Mouse (Mus musculus): ENCODE data around the gene Otos. TPM values are rescaled to one million over a fixed set of nuclear protein-coding genes. Genes with fewer than 3 reads are reported as not detected.

Otos gene
- polyA plus RNA-seq, 1 experiment from 2014 or later, result 0.08 TPM

GRCm38 (mm10) chr1:92651467-92651866, 2.8 kb upstream of the Otos start:
- Histone ChIP-seq H3K9me3 (ENCODE audit: control insufficient read depth, low read length) (no peaks in the 10 kb centered on the region), H3K36me3 (ENCODE audit: control insufficient read depth, insufficient read depth, low read length) (no peaks in the 10 kb centered on the region), H3K4me1 (ENCODE audit: control insufficient read depth, insufficient read depth, low read length) (no peaks in the 10 kb centered on the region), H3K27me3 (ENCODE audit: control insufficient read depth, insufficient read depth, low read length) (no peaks in the 10 kb centered on the region), H3K27ac (ENCODE audit: low read depth, low read length) (no peak overlapping the region), H3K9ac (ENCODE audit: low read length) (no peak overlapping the region), H3K4me2 (no peak overlapping the region), H3K4me3 (ENCODE audit: low read depth, low read length) (no peak overlapping the region)
- DNase-seq (ENCODE audit: low spot score, missing footprints) (peak; percentile 74), ATAC-seq (ENCODE audit: low FRiP score) (no peak)
- 79% methylated on average over 3 of the region's 3 CpGs for WGBS

GRCm38 (mm10) chr1:92648197-92648596, 444 bp downstream of the Otos start:
- peak; percentile 34; the same call in 1 of the 2 replicates for ATAC-seq (ENCODE audit: low FRiP score)
- Histone ChIP-seq H3K36me3 (ENCODE audit: control insufficient read depth, insufficient read depth, low read length) (no peaks in the 10 kb centered on the region), H3K27me3 (ENCODE audit: control insufficient read depth, insufficient read depth, low read length) (no peaks in the 10 kb centered on the region), H3K9ac (ENCODE audit: low read length) (no peak overlapping the region; the same call in 1 of the 2 replicates), H3K27ac (ENCODE audit: low read depth, low read length) (no peak overlapping the region), H3K4me3 (ENCODE audit: low read depth, low read length) (no peak overlapping the region), H3K4me2 (no peak overlapping the region), H3K4me1 (ENCODE audit: control insufficient read depth, insufficient read depth, low read length) (no peaks in the 10 kb centered on the region), H3K9me3 (ENCODE audit: control insufficient read depth, low read length) (no peaks in the 10 kb centered on the region)
- WGBS, result 60% methylated on average over 10 of the region's 10 CpGs
- peak; percentile 83 for DNase-seq (ENCODE audit: low spot score, missing footprints)

DNA sequence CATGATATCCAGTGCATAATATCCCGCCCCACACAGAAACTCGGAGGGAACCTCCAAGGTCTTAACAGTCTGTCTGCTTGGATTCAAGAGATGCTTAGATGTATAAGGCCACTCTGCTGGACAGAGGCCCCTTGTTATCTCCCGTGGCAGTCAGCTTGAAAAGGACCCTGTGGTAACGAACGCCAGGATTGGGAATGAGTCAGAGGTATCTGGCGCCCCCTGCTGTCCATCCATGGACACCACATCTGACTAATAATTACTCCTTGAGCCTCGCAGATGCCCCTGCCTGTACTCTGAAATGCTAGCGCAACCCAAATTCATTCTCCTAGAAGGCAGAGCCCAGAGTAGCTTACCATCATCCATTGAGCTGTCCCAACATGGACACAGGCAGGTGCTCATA, 889 bp downstream of the Otos start:
- Histone ChIP-seq H3K27me3 (ENCODE audit: control insufficient read depth, insufficient read depth, low read length) (no peaks in the 10 kb centered on the region), H3K9me3 (ENCODE audit: control insufficient read depth, low read length) (no peaks in the 10 kb centered on the region), H3K4me3 (ENCODE audit: low read depth, low read length) (no peak overlapping the region), H3K27ac (ENCODE audit: low read depth, low read length) (no peak overlapping the region), H3K9ac (ENCODE audit: low read length) (peak overlapping the region; percentile 15; the same call in 1 of the 2 replicates), H3K4me2 (no peak overlapping the region), H3K36me3 (ENCODE audit: control insufficient read depth, insufficient read depth, low read length) (no peaks in the 10 kb centered on the region), H3K4me1 (ENCODE audit: control insufficient read depth, insufficient read depth, low read length) (no peaks in the 10 kb centered on the region)
- DNase-seq (ENCODE audit: low spot score, missing footprints) (peak; percentile 98), ATAC-seq (ENCODE audit: low FRiP score) (peak; percentile 48)
- 9% methylated on average over 8 of the region's 8 CpGs for WGBS

DNA sequence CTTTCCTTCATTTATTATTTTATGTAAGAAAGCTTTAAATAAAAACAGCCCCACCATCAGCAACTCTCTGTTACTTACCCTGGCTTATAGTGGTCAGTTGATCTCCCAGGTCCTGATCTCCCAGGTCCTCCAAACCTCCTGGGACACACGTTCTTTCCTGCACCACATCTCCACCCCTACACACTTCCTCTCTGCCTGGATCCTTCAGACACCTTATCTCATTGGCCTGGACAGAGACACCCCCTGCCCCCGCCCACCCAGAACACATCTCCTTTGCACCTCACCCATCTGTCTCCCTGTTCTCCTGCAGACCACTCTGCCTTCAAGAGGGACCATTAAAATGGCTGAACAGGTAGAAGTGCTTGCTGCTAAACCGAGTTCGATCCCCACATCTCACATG, 1.6 kb downstream of the Otos start:
- Histone ChIP-seq H3K9me3 (ENCODE audit: control insufficient read depth, low read length) (no peaks in the 10 kb centered on the region), H3K4me2 (no peak overlapping the region), H3K4me3 (ENCODE audit: low read depth, low read length) (no peak overlapping the region), H3K9ac (ENCODE audit: low read length) (no peak overlapping the region), H3K4me1 (ENCODE audit: control insufficient read depth, insufficient read depth, low read length) (peaks cover 3% of the 10 kb centered on the region; the same call in 1 of the 2 replicates), H3K27ac (ENCODE audit: low read depth, low read length) (no peak overlapping the region), H3K36me3 (ENCODE audit: control insufficient read depth, insufficient read depth, low read length) (no peaks in the 10 kb centered on the region), H3K27me3 (ENCODE audit: control insufficient read depth, insufficient read depth, low read length) (no peaks in the 10 kb centered on the region)
- WGBS, result 77% methylated on average over 4 of the region's 4 CpGs
- no peak for DNase-seq (ENCODE audit: low spot score, missing footprints)
- no peak for ATAC-seq (ENCODE audit: low FRiP score)

DNA sequence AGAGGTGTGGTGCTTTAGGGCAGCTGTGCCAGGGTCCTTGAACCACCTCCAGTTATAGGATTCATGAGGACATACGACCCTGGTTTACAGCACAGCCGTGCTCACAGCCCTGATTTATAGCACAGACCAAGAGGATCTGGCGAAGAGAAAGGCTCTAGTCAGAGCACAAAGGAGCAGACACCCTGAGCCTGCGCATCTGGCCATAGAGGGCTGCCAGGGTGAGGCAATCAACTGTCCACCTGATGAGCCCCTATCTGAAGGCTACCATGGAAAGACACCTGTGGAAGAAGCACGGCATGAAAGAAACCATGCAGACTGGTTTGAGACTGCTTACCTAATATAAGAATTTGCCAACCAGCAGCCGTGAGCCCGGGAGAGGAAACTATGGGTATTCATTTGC, 2.0 kb downstream of the Otos start:
- Histone ChIP-seq H3K4me1 (ENCODE audit: control insufficient read depth, insufficient read depth, low read length) (peaks cover 3% of the 10 kb centered on the region; the same call in 1 of the 2 replicates), H3K27ac (ENCODE audit: low read depth, low read length) (no peak overlapping the region), H3K36me3 (ENCODE audit: control insufficient read depth, insufficient read depth, low read length) (no peaks in the 10 kb centered on the region), H3K27me3 (ENCODE audit: control insufficient read depth, insufficient read depth, low read length) (no peaks in the 10 kb centered on the region), H3K9me3 (ENCODE audit: control insufficient read depth, low read length) (no peaks in the 10 kb centered on the region), H3K4me3 (ENCODE audit: low read depth, low read length) (no peak overlapping the region), H3K4me2 (no peak overlapping the region), H3K9ac (ENCODE audit: low read length) (no peak overlapping the region)
- DNase-seq (ENCODE audit: low spot score, missing footprints), result peak; percentile 28
- WGBS, result 80% methylated on average over 7 of the region's 7 CpGs
- no peak for ATAC-seq (ENCODE audit: low FRiP score)

DNA sequence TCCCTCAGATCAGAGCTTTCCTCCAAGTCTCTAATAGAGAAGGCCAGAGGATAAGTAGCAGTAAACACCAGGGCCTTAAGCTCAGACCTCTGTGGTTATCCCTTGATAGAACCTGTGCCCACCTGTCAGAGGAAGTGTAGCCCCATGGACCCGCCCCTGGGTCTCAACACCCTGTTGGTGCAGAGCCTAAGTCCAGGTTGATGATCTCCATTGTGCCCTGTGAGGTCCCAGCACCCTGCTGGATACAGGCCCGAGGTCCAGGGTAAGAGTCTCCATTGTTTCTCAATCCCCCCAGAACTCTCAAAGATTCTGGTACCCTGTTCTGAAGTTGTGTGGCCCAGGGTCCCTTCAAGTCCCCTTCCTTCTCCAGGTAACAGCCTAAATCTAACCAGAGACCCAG, 2.5 kb downstream of the Otos start:
- Histone ChIP-seq H3K4me1 (ENCODE audit: control insufficient read depth, insufficient read depth, low read length) (peaks cover 4% of the 10 kb centered on the region), H3K4me2 (no peak overlapping the region), H3K27ac (ENCODE audit: low read depth, low read length) (no peak overlapping the region), H3K9me3 (ENCODE audit: control insufficient read depth, low read length) (no peaks in the 10 kb centered on the region), H3K9ac (ENCODE audit: low read length) (no peak overlapping the region), H3K27me3 (ENCODE audit: control insufficient read depth, insufficient read depth, low read length) (no peaks in the 10 kb centered on the region), H3K36me3 (ENCODE audit: control insufficient read depth, insufficient read depth, low read length) (no peaks in the 10 kb centered on the region), H3K4me3 (ENCODE audit: low read depth, low read length) (no peak overlapping the region)
- DNase-seq (ENCODE audit: low spot score, missing footprints) (peak; percentile 10), ATAC-seq (ENCODE audit: low FRiP score) (no peak)
- WGBS, result 52% methylated on average over 2 of the region's 2 CpGs

GRCm38 (mm10) chr1:92644916-92645315, 3.7 kb downstream of the Otos start:
- DNase-seq (ENCODE audit: low spot score, missing footprints), result no peak
- no peak for ATAC-seq (ENCODE audit: low FRiP score)
- Histone ChIP-seq H3K4me2 (no peak overlapping the region), H3K9ac (ENCODE audit: low read length) (no peak overlapping the region), H3K36me3 (ENCODE audit: control insufficient read depth, insufficient read depth, low read length) (no peaks in the 10 kb centered on the region), H3K4me3 (ENCODE audit: low read depth, low read length) (no peak overlapping the region), H3K4me1 (ENCODE audit: control insufficient read depth, insufficient read depth, low read length) (peaks cover 10% of the 10 kb centered on the region), H3K27me3 (ENCODE audit: control insufficient read depth, insufficient read depth, low read length) (no peaks in the 10 kb centered on the region), H3K27ac (ENCODE audit: low read depth, low read length) (no peak overlapping the region), H3K9me3 (ENCODE audit: control insufficient read depth, low read length) (no peaks in the 10 kb centered on the region)
- 82% methylated on average over 5 of the region's 5 CpGs for WGBS

DNA sequence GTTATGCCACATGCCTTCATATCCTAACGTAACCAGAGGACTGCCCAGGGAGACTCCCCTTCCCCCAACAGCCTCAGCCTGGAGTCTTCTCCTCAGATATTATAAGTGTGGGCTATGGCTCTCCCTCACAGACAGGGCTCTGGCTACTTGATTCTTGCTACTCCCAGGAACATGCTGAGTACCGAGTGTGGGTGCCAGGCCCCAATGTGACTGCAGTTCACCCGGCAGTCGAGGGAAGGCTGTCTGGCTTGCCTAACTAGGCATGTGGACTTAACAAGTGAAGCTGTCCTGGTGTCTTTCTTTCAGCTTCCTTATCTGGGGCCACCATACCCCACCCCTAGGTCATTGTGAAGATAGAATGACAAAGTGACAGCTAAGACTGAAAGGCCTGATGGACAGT, 5.0 kb downstream of the Otos start:
- H3K36me3 ChIP-seq (ENCODE audit: control insufficient read depth, insufficient read depth, low read length), result no peaks in the 10 kb centered on the region
- DNase-seq (ENCODE audit: low spot score, missing footprints) (peak; percentile 51), ATAC-seq (ENCODE audit: low FRiP score) (no peak)
- H3K9me3 ChIP-seq (ENCODE audit: control insufficient read depth, low read length), result no peaks in the 10 kb centered on the region
- 84% methylated on average over 4 of the region's 4 CpGs for WGBS
- H3K27ac ChIP-seq (ENCODE audit: low read depth, low read length), result no peak overlapping the region
- H3K4me1 ChIP-seq (ENCODE audit: control insufficient read depth, insufficient read depth, low read length), result peaks cover 10% of the 10 kb centered on the region
- no peak overlapping the region for H3K9ac ChIP-seq (ENCODE audit: low read length)
- H3K4me3 ChIP-seq (ENCODE audit: low read depth, low read length), result no peak overlapping the region
- no peaks in the 10 kb centered on the region for H3K27me3 ChIP-seq (ENCODE audit: control insufficient read depth, insufficient read depth, low read length)
- H3K4me2 ChIP-seq, result no peak overlapping the region

DNA sequence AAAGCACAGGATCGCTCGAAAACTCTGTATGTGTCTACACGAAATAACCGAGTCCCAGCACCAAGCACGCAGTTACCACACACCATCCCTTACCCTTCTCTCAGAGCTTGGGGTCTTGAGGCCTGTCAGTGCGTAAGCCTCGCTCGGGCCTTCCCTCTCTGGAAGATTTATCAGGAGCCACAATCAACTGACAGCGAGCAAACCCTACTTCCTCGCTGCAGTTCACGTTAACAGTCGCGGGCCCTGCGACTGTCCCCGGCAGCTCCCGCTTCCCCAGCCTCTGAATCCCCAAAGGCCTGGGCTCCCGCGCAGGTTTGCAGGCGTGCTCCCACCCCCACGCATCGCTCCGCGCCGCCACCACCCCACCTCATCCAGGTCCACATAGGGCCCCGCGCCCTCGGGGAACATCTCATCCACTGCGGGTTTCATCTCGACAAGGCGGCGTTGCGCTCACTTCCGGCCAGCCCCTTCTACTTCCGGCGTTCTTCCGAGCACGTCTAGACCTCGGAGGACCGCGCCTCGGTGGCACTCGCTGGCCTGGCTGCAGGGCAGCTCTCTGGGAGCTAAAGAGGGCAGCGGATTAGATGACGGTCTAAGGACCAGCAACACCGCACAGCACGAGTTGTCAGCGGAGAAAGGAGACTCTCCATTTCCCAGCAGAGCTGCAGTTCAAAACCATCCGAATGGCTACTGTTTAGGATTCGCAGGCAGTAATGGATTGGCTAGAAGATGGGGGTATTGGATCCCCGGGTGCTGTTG, 6.9 kb downstream of the Otos start, which contains the start of gene Cops9:
TSS of gene Cops9 (minus strand) at position 472 of the 759 bp plus-strand sequence.
- peak; percentile 96 for ATAC-seq (ENCODE audit: low FRiP score)
- H3K9me3 ChIP-seq (ENCODE audit: control insufficient read depth, low read length), result no peaks in the 10 kb centered on the region
- H3K9ac ChIP-seq (ENCODE audit: low read length), result peak within 1 kb of the TSS; percentile 92
- WGBS, result 2% methylated on average over 50 of the region's 50 CpGs
- peak within 1 kb of the TSS; percentile 27; the same call in 1 of the 2 replicates for H3K27ac ChIP-seq (ENCODE audit: low read depth, low read length)
- no peaks in the 10 kb centered on the region for H3K27me3 ChIP-seq (ENCODE audit: control insufficient read depth, insufficient read depth, low read length)
- peak within 1 kb of the TSS; percentile 95 for H3K4me2 ChIP-seq
- H3K4me3 ChIP-seq (ENCODE audit: low read depth, low read length), result peak within 1 kb of the TSS; percentile 78
- DNase-seq (ENCODE audit: low spot score, missing footprints), result peak; percentile 99
- peaks cover 10% of the 10 kb centered on the region for H3K4me1 ChIP-seq (ENCODE audit: control insufficient read depth, insufficient read depth, low read length)
- peaks cover 4% of the 10 kb centered on the region; the same call in 1 of the 2 replicates for H3K36me3 ChIP-seq (ENCODE audit: control insufficient read depth, insufficient read depth, low read length)
